In the genomic region with DNA sequence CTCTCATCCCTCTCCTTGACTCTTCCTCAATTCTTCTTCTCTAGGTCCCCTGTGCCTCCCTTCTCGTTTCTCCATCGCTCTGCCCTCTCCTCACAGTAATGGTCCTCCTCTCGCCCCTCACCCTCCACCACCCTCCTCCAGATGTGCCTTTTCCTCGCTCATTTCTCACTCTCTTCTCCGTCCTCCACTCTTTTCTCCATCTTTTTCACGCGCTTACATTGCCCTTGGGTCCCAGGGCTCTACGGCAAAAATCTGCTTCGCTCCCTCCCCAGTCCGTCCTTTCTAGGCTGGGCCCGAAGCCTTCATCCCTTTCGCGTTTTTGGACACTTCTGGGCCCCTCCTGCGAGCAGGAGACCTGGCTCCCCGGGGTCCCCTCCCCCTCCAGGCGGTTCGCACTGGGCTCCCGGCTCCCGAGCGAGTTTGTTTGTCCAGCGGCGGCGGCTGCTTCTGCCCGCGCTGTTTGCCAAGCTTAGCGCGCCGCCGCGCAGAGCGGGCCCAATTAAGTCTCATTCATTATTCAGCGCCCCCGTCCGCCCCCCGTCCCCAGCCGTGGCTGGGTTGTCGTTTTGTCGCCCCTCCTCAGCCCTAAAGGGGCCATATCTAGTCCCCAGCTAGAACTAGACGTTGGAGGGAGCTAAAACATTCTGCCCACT, we compare ENCODE assay signal across 8 mouse cellular contexts. TPM values are rescaled to one million over a fixed set of nuclear protein-coding genes. Genes with fewer than 3 reads are reported as not detected.
DNase-seq lines count a peak whose midpoint lies in the region; ATAC-seq lines count a peak whose summit lies in the region.

No protein-coding gene starts in this region.

- H3K36me3 ChIP-seq in heart, embryonic 10.5 days = no peaks in the 10 kb centered on the region
- no peaks in the 10 kb centered on the region for H3K36me3 ChIP-seq in forebrain, embryonic 11.5 days (ENCODE audit: control insufficient read depth, insufficient read depth, low read length)

- H3K4me2 ChIP-seq in forebrain, embryonic 11.5 days (ENCODE audit: low read depth, low read length, severe bottlenecking) = peak overlapping the region; percentile 59

- no peak for DNase-seq in heart, embryonic 10.5 days (ENCODE audit: low spot score)
- no peak for DNase-seq in heart, adult 18-20 months
- DNase-seq in forebrain, embryonic 11.5 days (ENCODE audit: low spot score) = peak; percentile 79
- peak; percentile 36 for DNase-seq in kidney, adult 9 months
- DNase-seq in lung, postnatal 10 days = peak; percentile 54
- peak; percentile 37 for DNase-seq in yolk sac, embryonic 10.5 days (ENCODE audit: low spot score)
- DNase-seq in spleen, adult 18-20 months = no peak
- no peak for DNase-seq in cerebellum, adult 8-10 months

- peak overlapping the region; percentile 49 for H3K9ac ChIP-seq in forebrain, embryonic 11.5 days (ENCODE audit: low read length)

- WGBS in heart, embryonic 10.5 days = under 1% methylated on average over 39 of the region's 39 CpGs
- WGBS in forebrain, embryonic 11.5 days = under 1% methylated on average over 38 of the region's 39 CpGs

- H3K4me1 ChIP-seq in heart, embryonic 10.5 days = peaks cover 52% of the 10 kb centered on the region
- H3K4me1 ChIP-seq in forebrain, embryonic 11.5 days (replicated peaks; ENCODE audit: control insufficient read depth, insufficient read depth, low read length) = peaks cover 27% of the 10 kb centered on the region

- peak; percentile 18; the same call in 1 of the 2 replicates for ATAC-seq in forebrain, embryonic 11.5 days (replicated peaks; ENCODE audit: low FRiP score)

- H3K27me3 ChIP-seq in heart, embryonic 10.5 days (ENCODE audit: insufficient read depth, poor library complexity, severe bottlenecking) = peaks cover 66% of the 10 kb centered on the region
- H3K27me3 ChIP-seq in forebrain, embryonic 11.5 days (ENCODE audit: control insufficient read depth, insufficient read depth, low read length) = peaks cover 59% of the 10 kb centered on the region

- peak overlapping the region; percentile 61 for H3K4me3 ChIP-seq in heart, embryonic 10.5 days
- H3K4me3 ChIP-seq in forebrain, embryonic 11.5 days (ENCODE audit: low read depth, low read length) = peak overlapping the region; percentile 32

- no peaks in the 10 kb centered on the region for H3K9me3 ChIP-seq in heart, embryonic 10.5 days
- no peaks in the 10 kb centered on the region for H3K9me3 ChIP-seq in forebrain, embryonic 11.5 days (ENCODE audit: control insufficient read depth, low read length)

- H3K27ac ChIP-seq in heart, embryonic 10.5 days = peak overlapping the region; percentile 67
- H3K27ac ChIP-seq in forebrain, embryonic 11.5 days (ENCODE audit: low read depth, low read length) = no peak overlapping the region

RNA-seq across cellular contexts. Expression of a gene that starts 5.0 kb away (rescaled TPM):
- 2.7 and 7.5 TPM in 2 replicates for polyA plus RNA-seq in heart, embryonic 10.5 days (2016; fragmentation: Nextera tagmentation; extraction: Ambion mirVana)
- 1 to 10 TPM in 1 of 2 experiments, under 1 TPM in 1; 0.37 to 1.2 TPM for total RNA-seq in heart, adult 18-20 months (2021)
- 0.16 and 0.40 TPM in 2 replicates for polyA plus RNA-seq in forebrain, embryonic 11.5 days (2014; fragmentation: Nextera tagmentation; extraction: Ambion mirVana)

RNA-seq across cellular contexts. Expression of a gene that starts 10.3 kb away (rescaled TPM):
- 0.12 and 0.20 TPM in 2 replicates for polyA plus RNA-seq in heart, embryonic 10.5 days (2016; fragmentation: Nextera tagmentation; extraction: Ambion mirVana)
- total RNA-seq in heart, adult 18-20 months (2021) = not detected
- polyA plus RNA-seq in forebrain, embryonic 11.5 days (2014; fragmentation: Nextera tagmentation; extraction: Ambion mirVana) = 0.12 TPM in 1 of 2 replicates, not detected in the other

RNA-seq across cellular contexts. Expression of a gene that starts 23.6 kb away (rescaled TPM):
- 35.7 TPM in 2 replicates for polyA plus RNA-seq in heart, embryonic 10.5 days (2016; fragmentation: Nextera tagmentation; extraction: Ambion mirVana)
- total RNA-seq in heart, adult 18-20 months (2021) = under 1 TPM in 1 of 2 experiments, not detected in 1; 0.28 TPM
- 38.8 and 40.2 TPM in 2 replicates for polyA plus RNA-seq in forebrain, embryonic 11.5 days (2014; fragmentation: Nextera tagmentation; extraction: Ambion mirVana)

RNA-seq across cellular contexts. Expression of a gene that starts 27.8 kb away (rescaled TPM):
- 42.1 and 58.5 TPM in 2 replicates for polyA plus RNA-seq in heart, embryonic 10.5 days (2016; fragmentation: Nextera tagmentation; extraction: Ambion mirVana)
- total RNA-seq in heart, adult 18-20 months (2021) = 1 to 10 TPM; 7.1 to 7.7 TPM
- polyA plus RNA-seq in forebrain, embryonic 11.5 days (2014; fragmentation: Nextera tagmentation; extraction: Ambion mirVana) = 60.3 and 60.7 TPM in 2 replicates

RNA-seq across cellular contexts. Expression of a gene that starts 43.0 kb away (rescaled TPM):
- polyA plus RNA-seq in heart, embryonic 10.5 days (2016; fragmentation: Nextera tagmentation; extraction: Ambion mirVana) = 0.36 and 1.1 TPM in 2 replicates
- under 1 TPM in 1 of 2 experiments, not detected in 1; 0.15 TPM for total RNA-seq in heart, adult 18-20 months (2021)
- polyA plus RNA-seq in forebrain, embryonic 11.5 days (2014; fragmentation: Nextera tagmentation; extraction: Ambion mirVana) = 0.19 and 0.94 TPM in 2 replicates

Comparison
In these comparisons a context has a peak if more than half of its experiments do, and no peak if none do; other contexts are left out.
1. DNase-seq: peak in forebrain, embryonic 11.5 days (single experiment), kidney, adult 9 months (single experiment), lung, postnatal 10 days (single experiment) and yolk sac, embryonic 10.5 days (single experiment); none in heart, embryonic 10.5 days (single experiment), heart, adult 18-20 months (0 of 2), spleen, adult 18-20 months (0 of 2) and cerebellum, adult 8-10 months (single experiment).